Mouse (Mus musculus) spleen, postnatal 10 days (tissue): Measurements from ENCODE around the gene Wfs1.
A peak's percentile ranks its signal among the peaks of the same experiment; 100 is the strongest.
"Not testable (repeated sequence)": the region's sequence is repeated elsewhere in the genome, so short reads cannot be mapped to it uniquely, and the experiment has no call there.

Experiments
- DNase-seq, 2 experiments: peaks; one replicate each; pipeline ENCODE4 v3.0.0; 2021 to 2022; ENCODE audit warnings: low spot score in 2 of 2

The Wfs1 gene

DNA sequence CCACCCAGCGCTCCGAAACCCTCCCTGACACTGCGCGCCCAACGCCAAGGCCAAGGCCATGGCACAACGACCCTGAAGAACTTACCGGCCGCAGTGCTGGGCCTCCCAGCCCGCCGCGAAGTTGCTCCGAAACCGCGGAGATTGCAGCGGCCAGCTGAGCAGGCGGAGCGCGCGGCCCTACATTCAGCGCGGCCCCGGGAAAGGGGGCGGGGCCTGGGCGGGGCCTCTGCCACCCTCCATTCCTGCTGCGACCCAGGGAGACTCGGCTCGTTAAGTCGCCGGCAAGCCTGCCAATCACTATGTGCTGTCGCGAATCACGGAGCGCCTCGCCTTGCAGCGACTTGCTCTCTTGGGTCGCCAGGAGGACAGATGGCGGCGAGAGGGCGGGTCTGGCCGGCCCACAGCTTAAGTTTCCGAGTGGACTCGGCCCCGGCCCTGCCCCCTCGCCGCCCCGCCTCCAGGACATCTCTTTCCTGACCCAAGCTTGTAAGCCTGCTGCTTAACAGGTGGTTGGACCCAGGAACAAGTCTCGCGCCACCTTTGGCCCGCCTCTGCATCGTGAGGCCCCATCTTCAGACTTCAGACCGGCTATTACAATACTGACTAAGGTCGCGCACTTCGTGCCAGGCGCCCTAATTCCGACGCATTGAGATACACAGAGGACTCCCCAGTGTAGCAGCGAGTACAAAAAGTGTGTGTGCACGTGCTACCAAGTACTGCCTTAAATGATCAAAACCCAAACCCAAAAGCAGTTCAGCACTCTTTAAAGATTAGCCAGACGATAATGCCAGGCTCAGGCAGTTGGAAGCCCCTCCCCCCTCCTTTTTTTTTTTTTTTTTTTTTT is at the start of gene Wfs1:
Gene Wfs1 (minus strand): TSS at position 425 of the 844 bp plus-strand sequence.
- DNase-seq: peak; percentile 58 to 89

DNA sequence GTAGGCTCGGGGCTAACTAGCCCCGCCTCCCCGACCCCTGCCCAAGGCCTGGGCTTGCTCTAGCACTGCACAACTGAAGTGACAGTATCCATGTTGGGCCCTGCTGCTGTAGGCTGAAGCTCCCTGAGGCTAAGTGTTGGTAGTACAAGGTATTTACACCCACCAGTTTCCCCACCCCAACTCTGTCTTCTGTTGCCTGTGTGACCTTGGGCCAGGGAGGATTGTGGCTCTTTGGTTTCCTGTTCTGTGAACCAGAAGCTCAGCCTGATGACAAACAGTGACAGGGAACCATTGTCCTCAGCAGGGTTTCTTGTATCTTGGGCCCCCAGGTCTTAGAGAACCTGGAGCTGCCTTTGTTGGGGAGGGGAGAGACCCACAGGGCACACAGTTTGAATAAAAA is 47.9 kb upstream of the Wfs1 start:
- DNase-seq: no peak

DNA sequence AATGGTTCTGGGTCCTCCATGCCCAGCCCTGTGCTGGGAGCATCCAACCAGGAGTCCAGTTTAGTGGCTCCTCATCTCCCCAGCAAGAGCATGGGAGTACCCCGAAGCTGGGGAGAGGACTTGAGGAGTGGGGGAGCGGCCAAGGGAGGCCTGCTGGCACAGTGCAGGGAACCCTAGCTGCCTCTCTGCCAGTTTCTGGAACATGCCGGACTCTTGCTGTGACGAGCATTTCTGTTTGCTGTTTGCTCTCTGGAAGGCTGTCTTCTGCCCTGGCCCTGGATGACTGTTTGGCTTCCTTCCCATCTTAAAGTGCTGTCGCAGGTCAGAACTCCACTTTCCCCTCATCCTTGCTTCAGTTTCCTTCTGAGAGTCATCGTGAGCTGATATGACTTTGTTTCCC is 46.9 kb upstream of the Wfs1 start:
- DNase-seq: no peak

DNA sequence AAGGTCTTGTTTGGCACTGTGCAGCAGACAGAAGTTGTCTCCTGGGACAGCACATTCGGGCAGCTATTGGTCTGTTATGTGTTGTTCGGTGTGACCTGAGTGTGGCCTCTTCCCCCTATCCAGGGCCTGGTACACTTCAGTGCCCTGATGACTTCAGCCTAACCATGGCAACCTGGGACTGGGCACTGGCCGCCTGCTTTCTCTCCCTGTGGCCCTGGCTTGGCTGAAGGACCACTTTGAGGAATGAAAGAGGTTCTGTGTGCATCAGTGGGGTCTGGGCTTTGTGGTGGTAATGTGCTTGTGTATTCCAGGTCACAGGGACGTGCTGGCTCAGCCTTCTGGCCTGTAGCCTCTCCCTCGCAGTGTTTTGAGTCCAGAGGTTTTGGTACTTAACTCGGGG is 46.2 kb upstream of the Wfs1 start:
- no peak for DNase-seq

DNA sequence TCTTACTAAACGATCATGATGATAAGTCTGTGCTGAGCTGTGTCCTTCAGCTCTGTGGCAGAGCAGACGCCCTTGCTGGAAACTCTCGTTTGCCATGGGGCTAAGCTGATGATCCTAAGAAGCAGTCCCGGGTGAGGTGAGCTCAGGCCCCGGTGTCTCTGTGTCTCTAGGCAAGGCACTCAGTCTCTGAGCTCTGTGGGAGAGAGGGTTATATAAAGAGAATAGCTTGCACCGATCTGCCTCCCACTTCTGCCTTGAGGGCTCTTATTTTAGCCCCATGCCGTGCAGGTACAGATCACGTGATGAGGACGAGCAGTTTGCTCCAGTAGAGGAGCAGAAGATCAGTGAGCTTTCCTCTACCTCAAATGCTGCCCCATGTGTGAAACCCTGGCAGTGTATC is 41.7 kb upstream of the Wfs1 start:
- no peak for DNase-seq

DNA sequence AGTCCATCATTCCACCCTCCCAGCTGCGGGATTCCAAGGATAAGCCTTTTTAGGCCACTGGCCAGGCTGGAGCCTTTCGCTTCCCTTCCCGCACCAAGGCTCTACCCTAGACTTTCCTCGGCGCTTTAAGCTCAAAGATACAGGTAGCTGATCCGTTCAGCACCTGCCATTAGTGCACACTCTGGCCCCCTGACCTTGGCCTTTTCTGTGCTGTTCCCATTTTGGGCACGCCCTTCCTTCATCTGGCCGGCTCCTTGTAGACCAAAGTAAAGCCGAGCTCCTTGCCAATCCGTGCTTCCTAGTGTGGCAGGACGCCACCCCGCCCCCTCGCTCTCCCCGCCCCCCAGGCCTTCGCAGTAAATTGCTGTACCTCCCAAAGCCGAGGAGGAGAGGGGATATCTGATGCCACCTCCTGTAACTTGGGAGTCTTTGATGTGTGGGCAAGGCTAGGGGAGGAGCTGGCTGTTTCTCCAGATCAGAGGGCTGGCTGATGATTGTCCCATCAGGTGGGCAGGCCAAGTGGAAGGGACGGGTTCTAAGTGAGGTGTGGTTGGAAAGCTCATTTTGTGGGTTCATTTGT is 40.4 kb upstream of the Wfs1 start:
- no peak for DNase-seq

DNA sequence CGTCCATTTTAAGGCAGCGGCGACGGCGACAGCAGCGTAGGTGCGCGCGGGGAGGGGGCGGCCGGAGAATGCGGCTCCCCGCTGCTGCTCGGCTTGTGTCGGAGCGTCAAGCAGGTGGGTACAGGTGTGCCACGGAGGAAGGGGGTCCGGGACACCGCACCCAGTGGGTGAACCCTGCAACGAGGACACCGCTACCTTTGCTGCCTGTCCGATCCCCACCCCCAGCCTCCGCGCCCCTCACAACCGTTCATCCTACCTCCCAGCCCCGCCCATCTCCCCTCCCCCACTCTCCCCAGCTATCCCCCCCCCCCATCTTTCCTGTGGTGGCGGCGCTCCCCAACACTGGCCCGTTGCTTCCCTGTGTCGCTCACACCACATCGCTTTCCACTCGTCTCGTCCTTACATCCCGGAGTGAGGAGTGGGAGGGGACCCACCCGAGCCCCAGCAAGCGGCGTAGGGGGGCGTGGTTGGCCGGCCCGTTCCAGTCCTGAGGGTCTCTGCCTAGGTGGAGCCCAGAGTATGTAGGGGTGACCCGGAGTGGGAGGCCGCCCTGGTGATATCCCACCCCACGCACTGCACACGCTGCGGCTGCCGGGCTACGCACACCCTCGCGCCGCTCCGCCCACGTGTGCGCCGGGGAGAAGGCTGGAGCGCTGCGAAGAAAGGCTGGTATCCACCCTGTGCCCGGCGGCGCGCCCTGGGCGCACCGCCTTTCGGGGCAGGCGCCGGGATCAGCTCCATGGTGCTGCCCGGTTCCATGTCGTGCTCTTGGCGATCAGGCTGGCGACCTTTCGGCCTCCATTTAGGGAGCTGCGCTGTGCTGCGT is 39.7 kb upstream of the Wfs1 start:
- DNase-seq: no peak

DNA sequence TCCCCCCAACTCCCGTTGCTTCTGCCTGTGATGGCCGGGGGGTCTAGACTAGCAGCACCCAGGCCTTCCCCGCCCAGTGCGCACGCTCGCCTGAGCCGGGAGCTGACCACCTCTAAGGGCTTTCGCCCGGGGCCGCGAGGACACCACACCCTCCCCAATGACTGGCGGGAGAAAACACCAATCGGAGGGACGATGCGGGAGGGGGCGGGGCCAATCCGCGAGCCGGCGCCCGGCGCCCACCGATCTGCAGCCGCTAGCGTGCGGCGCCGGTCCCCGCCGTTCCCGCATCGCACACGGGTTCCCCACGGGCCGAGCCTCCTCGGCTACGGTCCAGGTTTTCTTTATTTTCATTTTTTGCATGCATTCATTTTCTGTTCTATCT is 39.1 kb upstream of the Wfs1 start:
- peak; percentile 41 to 66 for DNase-seq

DNA sequence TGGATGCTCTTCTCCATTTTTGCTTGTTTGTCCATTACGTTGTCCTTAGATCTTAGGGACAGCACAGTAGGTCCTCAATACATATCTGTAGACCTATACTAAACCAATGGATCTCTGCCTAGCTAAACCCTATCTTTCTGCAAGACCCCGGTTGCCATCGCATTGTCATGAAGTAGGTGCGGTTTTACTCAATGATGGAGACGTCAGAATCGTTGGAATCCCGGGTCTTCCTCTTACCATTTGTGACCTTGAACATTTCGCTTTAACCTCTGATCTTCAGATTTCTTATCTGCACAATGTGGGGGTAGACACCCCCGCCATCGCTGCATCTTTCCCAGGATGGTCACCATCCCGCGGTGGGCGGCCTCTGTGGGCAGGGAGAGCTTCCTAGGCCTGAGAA is 38.7 kb upstream of the Wfs1 start:
- no peak for DNase-seq

DNA sequence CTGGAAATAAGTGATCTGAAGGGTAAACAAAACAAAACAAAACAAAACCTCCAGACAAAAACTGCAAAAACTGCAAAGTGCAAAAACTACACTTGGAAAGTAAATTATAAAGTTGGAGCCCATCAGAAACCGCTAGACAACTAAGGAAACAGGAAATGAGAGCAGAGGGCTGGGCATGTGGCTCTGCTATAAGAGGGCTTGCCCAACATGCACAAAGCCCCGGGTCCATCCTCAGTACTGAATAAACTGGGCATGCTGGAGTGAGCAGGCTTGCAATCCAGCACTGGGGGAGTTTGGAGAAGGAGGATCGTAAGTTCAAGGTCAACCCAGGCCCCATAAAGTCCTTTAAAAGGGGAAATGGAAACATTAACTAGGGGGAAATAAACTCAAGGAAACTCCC is 28.2 kb upstream of the Wfs1 start:
- DNase-seq: no peak

DNA sequence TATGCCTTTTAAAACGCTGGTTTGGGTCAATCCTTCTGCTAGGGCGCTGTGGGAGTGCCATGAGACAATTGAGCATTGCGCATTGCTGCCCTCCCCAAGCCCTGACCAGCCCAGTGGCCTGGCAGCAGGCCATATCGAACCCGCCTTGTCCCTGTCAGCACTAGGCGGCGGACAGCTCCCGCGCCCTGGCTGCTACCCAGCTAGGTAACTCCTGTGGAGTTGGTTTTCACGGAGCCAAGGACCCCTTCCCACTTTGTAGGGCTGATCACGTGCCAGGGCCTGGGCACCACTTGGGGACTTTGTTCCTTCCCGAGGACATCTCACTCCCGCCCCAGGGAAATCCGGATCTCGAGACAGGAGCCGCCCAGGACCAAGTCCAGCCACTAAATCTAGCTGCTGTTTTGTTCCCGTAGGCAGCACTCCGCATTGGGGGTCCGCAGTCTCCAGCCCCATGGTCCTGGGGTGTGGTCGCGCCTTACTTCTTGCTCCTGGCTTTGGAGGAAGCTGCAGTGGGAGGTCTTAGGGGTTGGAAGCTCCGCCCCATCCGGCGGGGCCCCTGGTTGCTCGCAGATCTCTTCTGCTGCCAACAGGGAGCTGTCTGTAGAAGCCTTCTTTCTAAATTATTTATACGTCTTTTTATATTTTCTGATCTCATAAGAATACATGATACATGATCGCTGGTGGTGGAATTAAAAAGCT is 26.8 kb upstream of the Wfs1 start:
- DNase-seq: peak in 1 of 2 experiments; percentile 52

DNA sequence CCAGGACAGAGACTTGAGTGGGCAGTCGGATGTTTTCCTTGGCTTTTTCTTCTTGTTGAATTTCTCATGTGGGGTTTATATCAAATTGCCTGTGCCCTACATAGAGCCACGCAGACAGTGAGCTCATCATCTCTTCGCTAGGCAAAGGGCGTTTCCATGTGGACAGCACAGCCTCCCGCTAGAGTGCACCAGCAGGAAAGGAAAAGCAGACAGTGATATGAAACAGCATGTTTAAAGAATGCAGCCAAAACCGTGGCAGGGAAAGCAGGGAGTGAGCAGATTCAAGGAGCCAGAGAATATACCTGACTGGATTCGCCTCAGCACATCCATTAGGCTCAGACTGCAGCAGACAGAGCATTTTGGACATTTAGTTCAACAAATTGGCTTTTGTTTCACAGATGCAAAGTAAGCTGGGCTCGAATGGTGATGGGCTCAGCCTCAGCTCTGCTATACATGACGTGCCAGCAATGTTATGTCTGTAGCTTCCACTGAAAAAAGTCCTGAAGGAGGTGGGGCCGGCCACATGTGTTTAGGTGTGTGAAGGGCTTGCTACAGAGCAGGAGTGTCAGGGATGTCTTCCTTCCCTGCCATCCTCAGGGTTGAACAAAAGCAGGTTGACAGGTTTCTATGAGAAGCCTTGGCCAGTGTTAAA is 21.8 kb upstream of the Wfs1 start:
- no peak for DNase-seq

DNA sequence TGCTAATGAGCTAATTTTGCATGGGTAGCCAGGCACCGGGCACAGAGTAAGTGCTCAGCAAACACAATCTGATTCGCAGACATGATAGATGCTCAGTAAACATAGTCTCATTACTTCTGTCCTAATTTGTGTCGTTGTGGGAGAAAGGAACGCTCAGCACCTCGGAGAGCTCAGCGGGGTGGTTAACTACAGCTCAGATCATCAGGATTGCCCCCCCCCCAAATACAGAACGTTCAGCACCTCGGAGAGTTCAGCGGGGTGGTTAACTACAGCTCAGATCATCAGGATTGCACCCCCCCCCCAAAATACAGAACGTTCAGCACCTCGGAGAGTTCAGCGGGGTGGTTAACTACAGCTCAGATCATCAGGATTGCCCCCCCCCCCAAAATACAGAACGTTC is 20.8 kb upstream of the Wfs1 start:
- DNase-seq: not testable (repeated sequence)

DNA sequence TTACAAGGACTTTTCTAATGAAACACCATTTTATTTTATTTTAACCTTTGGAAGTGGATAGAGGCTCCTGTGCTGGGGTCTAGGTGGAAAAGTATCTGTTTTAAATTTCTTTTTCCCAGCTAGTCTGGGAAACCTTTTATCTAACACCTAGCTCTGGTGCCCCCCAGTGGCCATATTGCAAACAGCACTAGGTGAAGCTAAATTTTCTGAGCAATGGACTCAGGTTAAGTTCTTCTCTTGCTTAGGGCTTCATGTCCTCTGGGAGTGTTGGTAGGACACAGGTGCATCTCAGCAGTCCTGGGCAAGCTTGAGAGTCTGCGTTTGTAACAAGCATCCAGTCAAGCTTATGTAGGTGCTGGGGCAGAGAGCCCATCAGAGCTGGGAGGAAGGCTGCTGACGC is 13.0 kb upstream of the Wfs1 start:
- DNase-seq: peak; percentile 56 to 78

DNA sequence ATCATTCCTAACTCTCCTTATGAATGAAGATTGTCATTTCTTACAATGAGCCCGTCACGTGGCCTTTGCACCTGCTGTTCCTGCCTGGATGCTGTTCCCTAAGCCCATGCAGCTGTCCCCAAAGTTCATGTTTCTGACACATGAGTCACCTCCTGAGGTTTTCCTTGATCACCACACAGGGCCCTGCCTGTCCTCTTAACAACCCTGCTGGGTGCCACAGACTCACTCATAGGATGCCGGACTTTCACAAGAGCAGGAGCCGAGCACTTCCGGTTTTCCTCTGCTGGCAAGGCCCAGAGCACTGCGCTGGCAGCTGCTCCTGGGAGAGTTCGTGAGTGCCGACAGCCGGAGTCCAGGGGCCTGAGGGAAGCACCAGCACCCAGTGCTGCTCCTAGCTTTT is 12.0 kb upstream of the Wfs1 start:
- no peak for DNase-seq

DNA sequence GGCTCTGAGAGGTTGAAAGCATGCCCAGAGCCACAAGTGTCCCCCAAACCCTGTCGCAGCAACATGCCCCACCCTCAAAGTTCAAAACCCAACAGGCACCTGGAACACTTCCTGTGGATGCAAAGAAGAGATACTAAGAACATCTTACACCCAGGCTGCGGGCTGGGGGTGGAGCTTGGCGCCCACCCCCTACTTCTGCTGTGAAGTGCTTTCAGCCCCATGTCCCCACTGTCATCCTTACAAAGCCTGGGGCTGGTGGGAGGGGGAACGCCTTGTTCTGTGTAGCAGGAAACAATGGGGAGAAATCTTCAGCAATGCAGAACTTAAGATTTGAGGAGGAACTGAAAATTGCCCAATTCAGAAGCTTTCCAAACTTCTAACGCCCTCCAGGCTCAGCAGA is 9.0 kb upstream of the Wfs1 start:
- DNase-seq: no peak

DNA sequence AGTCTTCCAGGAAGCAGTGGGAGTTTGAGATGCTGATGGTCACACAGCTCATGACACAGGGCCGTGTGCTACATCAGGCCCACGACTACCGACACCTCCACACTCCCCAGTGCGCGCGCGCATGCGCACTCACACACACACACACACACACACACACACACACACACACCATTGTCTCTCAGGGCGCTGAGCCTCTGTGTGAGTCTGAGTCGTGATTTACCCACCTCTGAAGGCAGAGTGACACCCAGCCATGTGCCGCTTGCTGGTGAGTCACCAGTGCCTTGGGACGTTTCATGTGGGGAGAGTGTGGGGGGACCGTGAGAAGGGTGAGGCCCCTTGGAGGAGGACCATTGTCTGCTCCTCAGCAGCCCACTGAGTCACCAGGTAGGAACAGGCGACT is 7.4 kb upstream of the Wfs1 start:
- no peak for DNase-seq

DNA sequence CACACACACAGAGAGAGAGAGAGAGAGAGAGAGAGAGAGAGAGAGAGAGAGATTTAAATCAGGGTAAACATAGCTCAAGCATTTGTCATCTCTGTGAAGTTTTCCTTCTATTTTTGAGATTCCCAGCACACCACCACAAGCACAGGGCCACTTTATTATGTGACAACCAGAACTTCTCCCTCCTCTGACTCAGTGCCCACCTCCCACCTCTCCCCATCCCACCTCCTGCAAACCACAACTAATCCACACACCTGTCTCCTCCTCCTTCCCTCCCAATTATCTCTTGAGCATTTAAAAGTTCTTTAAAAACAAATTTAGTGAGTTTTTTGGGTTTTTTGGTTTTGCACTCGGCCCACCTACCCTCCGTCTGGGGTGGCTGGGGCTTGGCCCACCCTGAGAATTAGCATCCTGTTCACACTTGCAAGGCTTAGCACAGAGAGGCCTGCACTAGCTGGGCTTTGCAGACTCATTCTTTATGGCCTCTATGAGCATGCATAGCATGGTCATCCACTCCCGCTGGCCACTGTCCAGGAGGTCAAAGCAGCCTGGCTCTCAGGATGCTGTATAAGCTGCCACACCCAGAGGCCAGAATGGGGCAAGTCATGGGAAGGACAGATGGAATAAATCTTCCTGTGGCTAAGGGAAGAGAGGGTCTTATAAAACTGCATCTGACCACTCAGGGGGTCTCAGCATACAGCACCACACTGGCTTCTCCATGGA is 1.8 kb upstream of the Wfs1 start:
- DNase-seq: no peak

DNA sequence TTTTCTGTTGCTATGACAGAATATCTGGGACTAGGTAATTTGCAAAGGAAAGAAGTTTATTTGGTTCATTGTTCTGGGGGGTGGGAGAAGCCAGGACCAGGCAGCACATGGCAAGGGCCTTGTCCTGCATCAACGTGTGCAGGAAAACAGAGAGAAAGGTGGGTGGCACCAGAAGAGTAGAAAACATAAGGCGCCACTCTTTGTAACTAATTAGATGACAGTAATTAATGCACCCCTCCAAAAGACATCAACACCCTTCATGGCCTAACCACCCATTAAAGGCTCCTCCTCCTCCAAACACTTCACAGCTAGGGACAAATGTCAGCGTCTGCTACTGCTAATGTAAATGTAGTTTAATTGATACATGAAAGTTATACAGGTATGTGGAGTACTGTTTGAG is 1.2 kb upstream of the Wfs1 start:
- no peak for DNase-seq

DNA sequence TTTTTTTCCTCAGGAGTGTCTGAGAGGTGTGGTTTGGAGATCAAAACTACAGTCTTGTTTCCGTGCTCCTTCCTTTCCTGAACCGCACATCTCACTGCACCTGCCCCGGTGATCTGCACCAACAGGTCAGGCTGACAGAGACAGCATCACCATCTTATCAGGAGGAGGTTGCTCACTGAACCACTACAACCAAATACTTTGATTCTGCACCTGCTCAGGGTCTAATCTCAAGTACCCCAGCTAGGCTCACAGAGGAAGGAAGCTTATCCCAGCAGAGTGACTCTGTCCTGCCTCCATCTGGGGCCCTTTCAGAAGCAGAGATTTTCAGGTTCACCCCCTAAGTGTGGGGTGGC is 596 bp upstream of the Wfs1 start:
- no peak for DNase-seq

DNA sequence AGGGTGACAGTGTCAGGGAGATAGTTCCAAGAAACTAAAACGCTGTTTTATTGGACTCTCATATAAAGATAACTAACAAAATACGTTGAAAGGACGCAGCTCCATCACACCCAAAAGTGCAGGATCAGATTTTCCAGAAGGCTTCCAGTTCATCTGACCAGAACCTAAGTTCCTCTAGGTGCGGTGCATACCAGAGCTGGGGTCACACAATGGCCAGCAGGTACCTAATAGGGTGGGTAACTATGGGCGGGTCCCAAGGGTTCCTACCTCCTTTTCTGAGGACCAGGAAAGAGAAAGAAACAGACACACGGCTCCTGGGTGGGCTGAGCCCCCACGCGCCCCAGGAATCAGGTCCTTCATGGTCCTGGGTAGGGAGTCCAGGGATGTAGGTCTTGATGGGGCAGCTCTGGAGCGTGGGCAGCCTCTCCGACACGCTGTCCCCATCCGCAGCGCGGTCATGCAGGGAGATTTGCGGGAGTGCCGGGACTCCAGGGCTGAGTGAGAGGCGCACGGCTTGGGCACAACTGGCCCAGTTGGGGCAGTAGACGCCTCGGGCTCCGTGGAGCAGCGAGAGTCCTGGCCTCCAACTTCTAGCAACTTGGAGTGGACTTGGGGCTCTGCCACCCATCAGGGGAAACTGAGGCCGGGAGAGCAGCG is 753 bp downstream of the Wfs1 start:
- DNase-seq: no peak
